Mouse (Mus musculus): ENCODE results near the gene Ppp2r5b. TPM values are rescaled to one million over a fixed set of nuclear protein-coding genes. Genes with fewer than 3 reads are reported as not detected.

Ppp2r5b gene
- polyA plus RNA-seq, 1 experiment = 58.7 TPM

- WGBS = 17% methylated on average over 5 of the region's 5 CpGs
- TF ChIP-seq POLR2A (IDR thresholded peaks at IDR 0.05; ENCODE audit: borderline replicate concordance, extremely low read depth, low read depth, low read length) = no peak
- no peak for TF ChIP-seq CTCF (IDR thresholded peaks at IDR 0.05; ENCODE audit: insufficient read depth, low read length)
- DNase-seq = no peak
- Histone ChIP-seq H3K4me1 (ENCODE audit: control insufficient read depth, insufficient read depth, low read length) (no peaks in the 10 kb centered on the region), H3K4me3 (replicated peaks; ENCODE audit: extremely low read depth, low read depth, low read length) (no peak overlapping the region)
Measured at GRCm38 (mm10) chr19:6181629-6182028, 54.0 kb downstream of the Ppp2r5b start.

GRCm38 (mm10) chr19:6178775-6179174 lies 56.9 kb downstream of the Ppp2r5b start:
- H3K4me3 ChIP-seq (replicated peaks; ENCODE audit: extremely low read depth, low read depth, low read length) = no peak overlapping the region
- H3K4me1 ChIP-seq (ENCODE audit: control insufficient read depth, insufficient read depth, low read length) = no peaks in the 10 kb centered on the region
- DNase-seq = no peak
- no peak for TF ChIP-seq POLR2A (IDR thresholded peaks at IDR 0.05; ENCODE audit: borderline replicate concordance, extremely low read depth, low read depth, low read length)
- TF ChIP-seq CTCF (IDR thresholded peaks at IDR 0.05; ENCODE audit: insufficient read depth, low read length) = no peak
- 82% methylated on average over 6 of the region's 6 CpGs for WGBS

Other genes with a start within 250 kb of the Ppp2r5b start
- not detected in 2 replicates for gene Slc22a20, start 249.7 kb downstream of the Ppp2r5b start, polyA plus RNA-seq (2012; rRNA removed)
- gene Capn1, start 220.0 kb downstream of the Ppp2r5b start, polyA plus RNA-seq (2012; rRNA removed) = 55.6 and 68.9 TPM in 2 replicates
- 41.1 and 47.1 TPM in 2 replicates for gene Syvn1, start 189.3 kb downstream of the Ppp2r5b start, polyA plus RNA-seq (2012; rRNA removed)
- gene Mrpl49, start 178.1 kb downstream of the Ppp2r5b start, polyA plus RNA-seq (2012; rRNA removed) = 10.8 and 13.7 TPM in 2 replicates
- 896 and 1,315 TPM in 2 replicates for gene Fau, start 178.0 kb downstream of the Ppp2r5b start, polyA plus RNA-seq (2012; rRNA removed)
- gene Znhit2, start 174.7 kb downstream of the Ppp2r5b start, polyA plus RNA-seq (2012; rRNA removed) = 47.0 and 54.7 TPM in 2 replicates
- 34.6 and 36.5 TPM in 2 replicates for gene Tm7sf2, start 167.5 kb downstream of the Ppp2r5b start, polyA plus RNA-seq (2012; rRNA removed)
- gene Vps51, start 158.6 kb downstream of the Ppp2r5b start, polyA plus RNA-seq (2012; rRNA removed) = 61.7 and 81.7 TPM in 2 replicates
- not detected in 2 replicates for gene Tmem262, start 155.8 kb downstream of the Ppp2r5b start, polyA plus RNA-seq (2012; rRNA removed)
- gene Gm28374, start 153.6 kb downstream of the Ppp2r5b start, polyA plus RNA-seq (2012; rRNA removed) = 0.50 and 0.60 TPM in 2 replicates
- gene Zfpl1, start 150.9 kb downstream of the Ppp2r5b start, polyA plus RNA-seq (2012; rRNA removed) = 89.7 and 99.1 TPM in 2 replicates
- 0.63 and 0.92 TPM in 2 replicates for gene Cdca5, start 150.9 kb downstream of the Ppp2r5b start, polyA plus RNA-seq (2012; rRNA removed)
- gene AC131692.1, start 141.5 kb downstream of the Ppp2r5b start, polyA plus RNA-seq (2012; rRNA removed) = not detected in 2 replicates
- 0.20 and 0.30 TPM in 2 replicates for gene Naaladl1, start 130.1 kb downstream of the Ppp2r5b start, polyA plus RNA-seq (2012; rRNA removed)
- gene Sac3d1, start 117.2 kb downstream of the Ppp2r5b start, polyA plus RNA-seq (2012; rRNA removed) = 25.3 and 36.7 TPM in 2 replicates
- gene Snx15, start 107.6 kb downstream of the Ppp2r5b start, polyA plus RNA-seq (2012; rRNA removed) = 43.8 and 45.2 TPM in 2 replicates
- 14.6 and 15.8 TPM in 2 replicates for gene Batf2, start 94.9 kb downstream of the Ppp2r5b start, polyA plus RNA-seq (2012; rRNA removed)
- 128 TPM in 2 replicates for gene Arl2, start 94.3 kb downstream of the Ppp2r5b start, polyA plus RNA-seq (2012; rRNA removed)
- 0.37 and 0.75 TPM in 2 replicates for gene Majin, start 51.5 kb downstream of the Ppp2r5b start, polyA plus RNA-seq (2012; rRNA removed)
- gene Gpha2, start 9.5 kb downstream of the Ppp2r5b start, polyA plus RNA-seq (2012; rRNA removed) = 1.7 and 2.6 TPM in 2 replicates
- 37.0 and 37.7 TPM in 2 replicates for gene Atg2a, start 5.8 kb upstream of the Ppp2r5b start, polyA plus RNA-seq (2012; rRNA removed)
- 399 and 593 TPM in 2 replicates for gene Ehd1, start 40.9 kb upstream of the Ppp2r5b start, polyA plus RNA-seq (2012; rRNA removed)
- gene Cdc42bpg, start 70.6 kb upstream of the Ppp2r5b start, polyA plus RNA-seq (2012; rRNA removed) = 132 and 133 TPM in 2 replicates
- gene Men1, start 99.1 kb upstream of the Ppp2r5b start, polyA plus RNA-seq (2012; rRNA removed) = 52.1 and 56.2 TPM in 2 replicates
- 303 and 441 TPM in 2 replicates for gene Map4k2, start 105.3 kb upstream of the Ppp2r5b start, polyA plus RNA-seq (2012; rRNA removed)
- gene Sf1, start 127.8 kb upstream of the Ppp2r5b start, polyA plus RNA-seq (2012; rRNA removed) = 136 and 194 TPM in 2 replicates
- gene Pygm, start 148.5 kb upstream of the Ppp2r5b start, polyA plus RNA-seq (2012; rRNA removed) = 32.8 and 135 TPM in 2 replicates
- 210 and 287 TPM in 2 replicates for gene Rasgrp2, start 163.5 kb upstream of the Ppp2r5b start, polyA plus RNA-seq (2012; rRNA removed)
- gene Nrxn2, start 182.9 kb upstream of the Ppp2r5b start, polyA plus RNA-seq (2012; rRNA removed) = 7.3 and 11.0 TPM in 2 replicates

All from lung, adult 2 months (tissue).